Mouse (Mus musculus) kidney, adult 8-10 months (tissue): ENCODE results near the gene Evx2.

ENCODE experiments used
- DNase-seq, 2 experiments: peaks; one replicate each; pipeline ENCODE4 v3.0.0; 2022

Evx2 gene

DNA sequence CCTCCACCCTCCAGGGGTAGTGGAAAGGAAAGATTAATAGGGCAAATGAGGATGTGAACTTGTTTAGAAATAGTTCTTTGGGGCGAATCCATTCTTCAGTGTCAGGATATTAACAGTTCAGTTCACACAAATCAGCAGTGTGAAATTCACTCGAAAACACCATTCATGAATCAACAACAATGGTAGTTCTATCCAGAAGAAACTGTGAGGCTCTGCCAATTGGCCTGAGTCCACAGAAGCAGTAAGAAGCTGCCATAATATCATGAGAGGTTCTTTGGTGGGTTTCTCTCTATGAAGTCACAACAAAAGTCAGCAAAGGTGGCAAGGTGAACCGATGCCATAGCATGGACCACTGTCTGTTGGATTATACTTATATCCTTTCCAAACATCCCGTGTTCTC lies 48.0 kb downstream of the Evx2 start:
- no peak for DNase-seq

DNA sequence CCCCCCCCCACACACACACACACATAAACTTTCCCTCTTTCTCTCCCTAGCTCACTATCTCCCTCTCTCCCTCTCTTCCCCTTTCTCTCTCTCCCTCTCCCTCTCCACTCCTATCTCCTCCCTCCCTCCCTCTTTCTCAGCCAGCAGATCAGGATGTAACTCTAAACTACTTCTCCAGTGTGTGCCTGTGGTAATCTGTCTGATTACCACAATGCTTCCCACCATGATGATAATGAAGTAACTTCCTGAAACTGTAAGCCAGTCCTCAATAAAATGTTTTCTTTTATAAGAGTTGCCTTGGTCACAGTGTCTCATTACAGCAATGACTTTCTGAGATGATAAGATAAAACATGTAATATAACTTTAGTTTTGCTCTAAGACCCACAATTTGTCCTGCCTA lies 50.0 kb downstream of the Evx2 start:
- no peak for DNase-seq

DNA sequence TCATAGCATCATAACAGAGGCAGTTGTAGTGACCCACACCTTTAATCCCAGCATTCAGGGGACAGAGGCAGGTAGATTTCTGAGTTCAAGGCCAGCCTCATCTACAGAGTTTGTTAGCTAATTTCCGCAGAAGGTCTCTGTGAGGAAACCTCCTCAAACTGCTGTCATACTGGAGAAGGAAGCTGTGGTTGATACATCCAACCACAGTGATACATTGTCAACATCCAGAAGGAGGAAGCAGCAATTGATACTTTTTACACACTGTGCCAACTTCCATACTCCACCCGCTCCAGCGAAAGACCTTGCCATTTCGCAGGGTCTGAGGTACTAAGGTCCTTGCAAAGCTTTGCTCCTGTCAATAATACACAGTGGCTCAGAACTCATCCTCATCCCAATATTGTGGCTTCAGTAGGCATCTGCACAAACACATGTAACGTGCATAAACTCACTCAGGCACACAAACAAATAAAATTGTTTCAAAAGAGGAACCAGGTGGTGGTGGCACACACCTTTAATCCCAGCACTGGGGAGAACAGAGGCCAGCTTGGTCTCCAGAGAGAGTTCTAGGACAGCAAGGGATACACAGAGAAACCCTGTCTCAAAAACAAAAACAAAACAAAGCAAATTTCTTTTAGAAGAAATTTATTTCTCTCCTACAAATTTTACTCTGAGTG lies 53.1 kb downstream of the Evx2 start:
- no peak for DNase-seq

DNA sequence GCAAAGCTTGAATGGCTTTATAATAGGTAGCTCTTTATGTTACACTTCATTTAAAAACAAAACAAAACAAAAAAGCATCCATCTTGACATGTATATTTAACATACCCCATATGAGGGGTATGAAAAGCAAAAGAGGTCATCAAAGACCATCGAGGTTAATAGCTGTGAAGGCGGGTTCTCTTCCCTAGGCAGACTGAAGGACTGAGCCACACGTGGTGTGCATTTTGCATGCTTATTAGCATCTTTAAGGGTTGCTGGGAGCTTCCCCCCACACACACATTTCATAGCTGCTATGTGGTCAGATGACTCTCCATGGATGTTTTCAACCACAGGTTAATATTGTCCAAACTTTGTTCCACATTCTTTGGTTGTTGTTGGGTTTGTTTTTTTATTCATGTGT lies 55.3 kb downstream of the Evx2 start:
- DNase-seq: no peak
